Mouse (Mus musculus) spleen, adult 2 months (tissue): ENCODE measurements around the gene Phka1. TPM values are rescaled to one million over a fixed set of nuclear protein-coding genes. Genes with fewer than 3 reads are reported as not detected.

Experiments
- DNase-seq, 2 experiments: peaks; one replicate each; pipeline versions ENCODE4 v3.0.0 to v3.0.0-alpha.2; 2012 to 2021; ENCODE audit warnings: low spot score in 2 of 2, low read depth in 1 of 2
- H3K27ac ChIP-seq: fragments of 200-500 bp; 2 replicates; pipeline ENCODE4 v1.5.1; 2012; ENCODE audit warnings: low read length, inconsistent platforms; ENCODE audit not compliant: insufficient read depth
- H3K27me3 ChIP-seq: fragments of 200-500 bp; 2 replicates; pipeline ENCODE4 v1.6.1; 2012; ENCODE audit warnings: mild to moderate bottlenecking, moderate library complexity, low read length, inconsistent platforms; ENCODE audit not compliant: control insufficient read depth, insufficient read depth
- H3K36me3 ChIP-seq: fragments of 200-500 bp; 2 replicates; pipeline ENCODE4 v1.6.1; 2012; ENCODE audit warnings: mild to moderate bottlenecking, low read length, inconsistent platforms; ENCODE audit not compliant: control insufficient read depth, insufficient read depth
- H3K4me1 ChIP-seq: fragments of 200-500 bp; 2 replicates; pipeline ENCODE4 v1.6.1; 2011; ENCODE audit warnings: inconsistent platforms; ENCODE audit not compliant: control insufficient read depth, insufficient read depth, insufficient read length
- H3K4me3 ChIP-seq: fragments of 200-500 bp; 2 replicates; pipeline ENCODE4 v1.5.1; 2011; ENCODE audit warnings: mild to moderate bottlenecking, inconsistent platforms; ENCODE audit not compliant: insufficient read depth, insufficient read length; ENCODE audit errors: extremely low read depth
- CTCF ChIP-seq: fragments of 200-500 bp; IDR thresholded peaks from 2 replicates; pipeline ENCODE4 v1.5.1; 2011; ENCODE audit warnings: mild to moderate bottlenecking, inconsistent platforms; ENCODE audit not compliant: insufficient read depth, insufficient read length, insufficient replicate concordance; ENCODE audit errors: extremely low read depth
- POLR2A ChIP-seq: fragments of 200-500 bp; IDR thresholded peaks from 2 replicates; pipeline ENCODE4 v1.6.1; 2011; ENCODE audit warnings: low read depth, low read length, inconsistent platforms
- WGBS: fragments of 180-500 bp; shearing (Covaris S2); methylation state at CpG from one replicate; pipeline ENCODE4 v1.1.7; 2018; 5-methylcytosine and 5-hydroxymethylcytosine counted together
- polyA plus RNA-seq: library from polyadenylated mRNA; depleted of rRNA; stranded (reverse); fragments of >200 nt; gene quantifications from 2 replicates; pipeline ENCODE4 v1.2.3, GENCODE M21; 2012; rRNA removed

Gene Phka1
- polyA plus RNA-seq, 1 experiment = 3.5 TPM

- H3K27ac ChIP-seq = no peak overlapping the region
- DNase-seq = peak; percentile 1 to 44
- TF ChIP-seq POLR2A (no peak), CTCF (peak; percentile 18; the same call in 1 of the 2 replicates)
- no peaks in the 10 kb centered on the region for H3K4me1 ChIP-seq
- H3K4me3 ChIP-seq = no peak overlapping the region
- no peaks in the 10 kb centered on the region for H3K27me3 ChIP-seq
- WGBS = 34% methylated on average over 3 of the region's 3 CpGs
- no peaks in the 10 kb centered on the region for H3K36me3 ChIP-seq
Observed at GRCm38 (mm10) chrX:102476784-102477183, 167.3 kb downstream of the Phka1 start.

GRCm38 (mm10) chrX:102475555-102475954 lies 168.5 kb downstream of the Phka1 start:
- TF ChIP-seq POLR2A = no peak
- no peak for TF ChIP-seq CTCF
- no peak for DNase-seq
- H3K27ac ChIP-seq = no peak overlapping the region
- no peaks in the 10 kb centered on the region for H3K27me3 ChIP-seq
- 93% methylated on average over 5 of the region's 5 CpGs for WGBS
- H3K4me3 ChIP-seq = no peak overlapping the region
- no peaks in the 10 kb centered on the region for H3K4me1 ChIP-seq
- no peaks in the 10 kb centered on the region for H3K36me3 ChIP-seq

Other genes starting within 250 kb of the Phka1 start
- 2.3 and 2.6 TPM in 2 replicates for gene Hdac8, start 138.9 kb downstream of the Phka1 start, polyA plus RNA-seq
- gene Gm3880, start 42.7 kb upstream of the Phka1 start, polyA plus RNA-seq = not detected in 2 replicates
- not detected in 2 replicates for gene Gm9112, start 63.4 kb upstream of the Phka1 start, polyA plus RNA-seq
- gene Dmrtc1b, start 63.6 kb upstream of the Phka1 start, polyA plus RNA-seq = not detected in 2 replicates
- gene Dmrtc1c1, start 158.7 kb upstream of the Phka1 start, polyA plus RNA-seq = not detected in 2 replicates
- not detected in 2 replicates for gene Dmrtc1c2, start 210.4 kb upstream of the Phka1 start, polyA plus RNA-seq
- not detected in 2 replicates for gene 1700031F05Rik, start 223.7 kb upstream of the Phka1 start, polyA plus RNA-seq